Mouse (Mus musculus): ENCODE measurements at regions not wholly inside any gene's neighbourhood (a gene's known extent, or its start where the extent isn't known, plus 50 kb on each side); places are given as distances from the start of the nearest gene placed in this dataset.

- H3K36me3 ChIP-seq (ENCODE audit: control insufficient read depth, insufficient read depth, low read length, poor library complexity, severe bottlenecking) = no peaks in the 10 kb centered on the region
- H3K9me3 ChIP-seq (replicated peaks; ENCODE audit: control insufficient read depth, insufficient read depth, low read length, poor library complexity, severe bottlenecking) = no peaks in the 10 kb centered on the region
- no peak overlapping the region for H3K9ac ChIP-seq (ENCODE audit: low read depth, poor library complexity, severe bottlenecking)
- no peaks in the 10 kb centered on the region for H3K27me3 ChIP-seq (ENCODE audit: control insufficient read depth, insufficient read depth, low read length, poor library complexity, severe bottlenecking)
- no peak overlapping the region for H3K27ac ChIP-seq (ENCODE audit: insufficient read depth, low read length)
- no peak overlapping the region for H3K4me3 ChIP-seq (ENCODE audit: low read depth, low read length)
- H3K4me1 ChIP-seq (ENCODE audit: control insufficient read depth, insufficient read depth, low read length) = no peaks in the 10 kb centered on the region
- TF ChIP-seq EP300 (IDR thresholded peaks at IDR 0.05; ENCODE audit: insufficient read depth, low read depth, low read length) (no peak), CTCF (IDR thresholded peaks at IDR 0.05; ENCODE audit: low read depth, low read length) (no peak), POLR2A (IDR thresholded peaks at IDR 0.05; ENCODE audit: insufficient read depth, low read length) (no peak)
These were observed 306.0 kb upstream of the Xrcc4 start for GRCm38 (mm10) chr13:90395274-90396023.

- H3K36me3 ChIP-seq (ENCODE audit: control insufficient read depth, insufficient read depth, low read length, poor library complexity, severe bottlenecking) = no peaks in the 10 kb centered on the region
- no peak for TF ChIP-seq POLR2A (IDR thresholded peaks at IDR 0.05; ENCODE audit: insufficient read depth, low read length)
- no peak for TF ChIP-seq CTCF (IDR thresholded peaks at IDR 0.05; ENCODE audit: low read depth, low read length)
- TF ChIP-seq EP300 (IDR thresholded peaks at IDR 0.05; ENCODE audit: insufficient read depth, low read depth, low read length) = no peak
- no peak overlapping the region for H3K9ac ChIP-seq (ENCODE audit: low read depth, poor library complexity, severe bottlenecking)
These were observed 305.4 kb upstream of the Xrcc4 start for GRCm38 (mm10) chr13:90394815-90395241.

GRCm38 (mm10) chr13:90392415-90392814 lies 303.0 kb upstream of the Xrcc4 start:
- H3K4me1 ChIP-seq (ENCODE audit: control insufficient read depth, insufficient read depth, low read length) = no peaks in the 10 kb centered on the region
- H3K9ac ChIP-seq (ENCODE audit: low read depth, poor library complexity, severe bottlenecking) = no peak overlapping the region
- no peak overlapping the region for H3K4me3 ChIP-seq (ENCODE audit: low read depth, low read length)
- H3K36me3 ChIP-seq (ENCODE audit: control insufficient read depth, insufficient read depth, low read length, poor library complexity, severe bottlenecking) = no peaks in the 10 kb centered on the region
- TF ChIP-seq EP300 (IDR thresholded peaks at IDR 0.05; ENCODE audit: insufficient read depth, low read depth, low read length) (no peak), CTCF (IDR thresholded peaks at IDR 0.05; ENCODE audit: low read depth, low read length) (no peak), POLR2A (IDR thresholded peaks at IDR 0.05; ENCODE audit: insufficient read depth, low read length) (no peak)
- H3K27me3 ChIP-seq (ENCODE audit: control insufficient read depth, insufficient read depth, low read length, poor library complexity, severe bottlenecking) = no peaks in the 10 kb centered on the region
- no peak overlapping the region for H3K27ac ChIP-seq (ENCODE audit: insufficient read depth, low read length)
- H3K9me3 ChIP-seq (replicated peaks; ENCODE audit: control insufficient read depth, insufficient read depth, low read length, poor library complexity, severe bottlenecking) = no peaks in the 10 kb centered on the region

More at GRCm38 (mm10) chr13:90394815-90395241, 305.4 kb upstream of the Xrcc4 start:
- H3K4me1 ChIP-seq (ENCODE audit: control insufficient read depth, insufficient read depth, low read length) = no peaks in the 10 kb centered on the region
- no peaks in the 10 kb centered on the region for H3K9me3 ChIP-seq (replicated peaks; ENCODE audit: control insufficient read depth, insufficient read depth, low read length, poor library complexity, severe bottlenecking)
- no peaks in the 10 kb centered on the region for H3K27me3 ChIP-seq (ENCODE audit: control insufficient read depth, insufficient read depth, low read length, poor library complexity, severe bottlenecking)
- H3K27ac ChIP-seq (ENCODE audit: insufficient read depth, low read length) = no peak overlapping the region
- no peak overlapping the region for H3K4me3 ChIP-seq (ENCODE audit: low read depth, low read length)

- no peak overlapping the region for H3K4me3 ChIP-seq (ENCODE audit: low read depth, low read length)
- no peaks in the 10 kb centered on the region for H3K9me3 ChIP-seq (replicated peaks; ENCODE audit: control insufficient read depth, insufficient read depth, low read length, poor library complexity, severe bottlenecking)
- H3K36me3 ChIP-seq (ENCODE audit: control insufficient read depth, insufficient read depth, low read length, poor library complexity, severe bottlenecking) = no peaks in the 10 kb centered on the region
- H3K27ac ChIP-seq (ENCODE audit: insufficient read depth, low read length) = no peak overlapping the region
- H3K9ac ChIP-seq (ENCODE audit: low read depth, poor library complexity, severe bottlenecking) = no peak overlapping the region
- H3K27me3 ChIP-seq (ENCODE audit: control insufficient read depth, insufficient read depth, low read length, poor library complexity, severe bottlenecking) = no peaks in the 10 kb centered on the region
- H3K4me1 ChIP-seq (ENCODE audit: control insufficient read depth, insufficient read depth, low read length) = no peaks in the 10 kb centered on the region
- TF ChIP-seq EP300 (IDR thresholded peaks at IDR 0.05; ENCODE audit: insufficient read depth, low read depth, low read length) (no peak), POLR2A (IDR thresholded peaks at IDR 0.05; ENCODE audit: insufficient read depth, low read length) (no peak), CTCF (IDR thresholded peaks at IDR 0.05; ENCODE audit: low read depth, low read length) (no peak)
These were observed 287.2 kb upstream of the Xrcc4 start for GRCm38 (mm10) chr13:90376619-90377018.

DNA sequence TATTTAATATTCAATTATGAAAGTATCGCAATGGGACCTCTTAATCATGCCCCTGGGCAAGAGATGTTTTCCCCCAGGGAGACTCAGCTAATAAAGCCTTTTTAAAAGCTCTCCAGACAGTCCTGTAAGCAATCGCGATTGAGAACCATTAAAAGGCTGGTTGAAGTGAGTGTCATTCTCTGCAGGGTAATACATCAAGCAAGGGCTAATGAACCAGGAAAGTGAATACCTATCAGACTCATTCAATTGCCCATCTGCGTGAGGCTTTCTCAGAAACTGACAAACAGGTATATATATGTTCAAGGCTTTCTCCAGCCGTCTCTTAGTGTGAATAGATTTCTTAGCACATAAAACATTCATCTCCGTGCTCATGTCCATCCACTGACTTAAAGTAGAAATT lies 286.8 kb upstream of the Xrcc4 start:
- H3K4me3 ChIP-seq (ENCODE audit: low read depth, low read length) = no peak overlapping the region
- H3K4me1 ChIP-seq (ENCODE audit: control insufficient read depth, insufficient read depth, low read length) = no peaks in the 10 kb centered on the region
- no peaks in the 10 kb centered on the region for H3K9me3 ChIP-seq (replicated peaks; ENCODE audit: control insufficient read depth, insufficient read depth, low read length, poor library complexity, severe bottlenecking)
- no peak overlapping the region for H3K27ac ChIP-seq (ENCODE audit: insufficient read depth, low read length)
- H3K9ac ChIP-seq (ENCODE audit: low read depth, poor library complexity, severe bottlenecking) = no peak overlapping the region
- H3K36me3 ChIP-seq (ENCODE audit: control insufficient read depth, insufficient read depth, low read length, poor library complexity, severe bottlenecking) = no peaks in the 10 kb centered on the region
- H3K27me3 ChIP-seq (ENCODE audit: control insufficient read depth, insufficient read depth, low read length, poor library complexity, severe bottlenecking) = no peaks in the 10 kb centered on the region
- TF ChIP-seq CTCF (IDR thresholded peaks at IDR 0.05; ENCODE audit: low read depth, low read length) (no peak), EP300 (IDR thresholded peaks at IDR 0.05; ENCODE audit: insufficient read depth, low read depth, low read length) (no peak), POLR2A (IDR thresholded peaks at IDR 0.05; ENCODE audit: insufficient read depth, low read length) (no peak)

- no peaks in the 10 kb centered on the region for H3K36me3 ChIP-seq (ENCODE audit: control insufficient read depth, insufficient read depth, low read length, poor library complexity, severe bottlenecking)
- H3K9ac ChIP-seq (ENCODE audit: low read depth, poor library complexity, severe bottlenecking) = no peak overlapping the region
- H3K9me3 ChIP-seq (replicated peaks; ENCODE audit: control insufficient read depth, insufficient read depth, low read length, poor library complexity, severe bottlenecking) = no peaks in the 10 kb centered on the region
- no peak for TF ChIP-seq CTCF (IDR thresholded peaks at IDR 0.05; ENCODE audit: low read depth, low read length)
- no peak for TF ChIP-seq EP300 (IDR thresholded peaks at IDR 0.05; ENCODE audit: insufficient read depth, low read depth, low read length)
- TF ChIP-seq POLR2A (IDR thresholded peaks at IDR 0.05; ENCODE audit: insufficient read depth, low read length) = no peak
- no peaks in the 10 kb centered on the region for H3K27me3 ChIP-seq (ENCODE audit: control insufficient read depth, insufficient read depth, low read length, poor library complexity, severe bottlenecking)
- no peak overlapping the region for H3K27ac ChIP-seq (ENCODE audit: insufficient read depth, low read length)
- no peaks in the 10 kb centered on the region for H3K4me1 ChIP-seq (ENCODE audit: control insufficient read depth, insufficient read depth, low read length)
- H3K4me3 ChIP-seq (ENCODE audit: low read depth, low read length) = no peak overlapping the region
These were observed 282.2 kb upstream of the Xrcc4 start for GRCm38 (mm10) chr13:90371415-90372150.
